Mouse (Mus musculus): Measurements from ENCODE around the gene Atcay. TPM values are rescaled to one million over a fixed set of nuclear protein-coding genes. Genes with fewer than 3 reads are reported as not detected.

Gene Atcay
- polyA plus RNA-seq, 1 experiment from 2014 or later, result 1.6 TPM

DNA sequence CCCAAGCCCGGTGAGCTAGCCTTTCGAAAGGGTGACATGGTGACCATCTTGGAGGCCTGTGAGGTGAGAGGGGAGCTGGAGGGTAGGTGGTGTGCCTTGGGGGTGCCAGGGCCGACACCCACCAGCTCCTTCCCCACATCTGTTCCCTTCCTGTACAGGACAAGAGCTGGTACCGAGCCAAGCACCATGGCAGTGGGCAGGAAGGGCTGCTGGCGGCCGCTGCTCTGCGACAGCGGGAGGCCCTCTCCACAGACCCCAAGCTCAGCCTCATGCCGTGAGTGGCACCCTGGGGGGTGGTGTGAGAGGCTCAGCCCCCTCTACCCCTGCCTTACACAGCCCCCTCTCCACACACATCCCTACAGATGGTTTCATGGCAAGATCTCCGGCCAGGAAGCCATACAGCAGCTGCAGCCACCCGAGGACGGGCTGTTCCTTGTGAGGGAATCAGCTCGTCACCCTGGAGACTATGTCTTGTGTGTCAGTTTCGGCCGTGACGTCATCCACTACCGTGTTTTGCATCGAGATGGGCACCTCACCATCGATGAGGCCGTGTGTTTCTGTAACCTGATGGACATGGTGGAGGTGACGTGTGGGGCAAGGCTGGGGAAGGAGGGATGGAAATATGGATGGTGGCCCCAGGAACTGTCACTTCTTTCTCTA, 28.7 kb upstream of the Atcay start:
- ATAC-seq (ENCODE audit: insufficient read depth, low FRiP score, low read depth), result no peak
- peaks cover 3% of the 10 kb centered on the region; the same call in 1 of the 2 replicates for H3K36me3 ChIP-seq
- H3K27ac ChIP-seq, result no peak overlapping the region
- H3K9ac ChIP-seq, result no peak overlapping the region
- no peak overlapping the region for H3K4me2 ChIP-seq
- WGBS, result 44% methylated on average over 20 of the region's 21 CpGs
- peaks cover 13% of the 10 kb centered on the region for H3K4me1 ChIP-seq
- peaks cover 52% of the 10 kb centered on the region for H3K27me3 ChIP-seq (replicated peaks)
- no peaks in the 10 kb centered on the region for H3K9me3 ChIP-seq
- H3K4me3 ChIP-seq (replicated peaks), result no peak overlapping the region

DNA sequence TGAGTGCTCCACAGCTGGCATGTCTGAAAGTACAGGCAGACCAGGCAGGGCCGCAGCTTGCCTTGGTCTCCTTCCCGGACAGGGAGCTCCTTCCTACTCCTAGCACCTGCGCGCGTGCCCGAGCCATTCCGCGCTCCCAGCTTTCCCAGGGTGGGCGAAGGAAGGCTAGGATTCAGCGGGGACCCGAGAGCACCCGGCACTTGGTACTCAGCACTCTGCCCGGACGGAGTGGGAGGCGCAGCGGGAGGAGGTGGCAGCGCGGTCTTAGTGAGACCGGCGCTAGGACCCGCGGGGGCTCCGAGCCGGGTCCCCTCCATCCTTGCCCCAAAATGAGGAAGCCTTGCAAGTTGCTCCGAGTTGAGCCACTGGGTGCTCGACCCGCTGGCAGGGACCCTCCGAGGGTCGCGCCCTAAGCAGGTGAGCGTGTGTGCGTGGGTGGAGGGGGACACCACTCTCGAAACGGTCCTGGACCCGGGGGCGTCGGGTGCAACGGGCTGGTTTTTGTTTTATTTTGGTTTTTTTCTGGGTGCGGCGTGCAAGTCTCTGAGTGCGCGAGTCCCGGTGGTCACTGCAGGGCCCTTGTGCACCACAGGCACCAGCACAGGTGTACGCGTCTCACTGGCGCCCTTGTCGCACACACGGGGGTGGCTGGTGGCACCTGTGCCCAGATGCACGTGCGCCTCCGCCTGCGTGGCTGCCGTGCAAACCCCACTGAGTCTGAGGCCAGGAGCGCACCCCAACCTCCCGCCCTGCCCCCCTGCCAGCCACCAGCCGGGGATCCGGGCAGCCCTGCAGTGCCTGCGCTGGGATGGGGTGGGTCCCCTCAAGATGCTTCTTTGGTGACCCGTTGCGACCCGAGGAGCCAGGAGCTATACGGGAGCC, 26.8 kb upstream of the Atcay start:
- Histone ChIP-seq H3K9me3 (no peaks in the 10 kb centered on the region), H3K27ac (no peak overlapping the region), H3K4me2 (peak overlapping the region; percentile 80), H3K9ac (peak overlapping the region; percentile 27), H3K4me3 (replicated peaks) (peak overlapping the region; percentile 43), H3K4me1 (peaks cover 20% of the 10 kb centered on the region), H3K27me3 (replicated peaks) (peaks cover 70% of the 10 kb centered on the region), H3K36me3 (no peaks in the 10 kb centered on the region)
- ATAC-seq (ENCODE audit: insufficient read depth, low FRiP score, low read depth), result no peak
- 2% methylated on average over 62 of the region's 62 CpGs for WGBS

DNA sequence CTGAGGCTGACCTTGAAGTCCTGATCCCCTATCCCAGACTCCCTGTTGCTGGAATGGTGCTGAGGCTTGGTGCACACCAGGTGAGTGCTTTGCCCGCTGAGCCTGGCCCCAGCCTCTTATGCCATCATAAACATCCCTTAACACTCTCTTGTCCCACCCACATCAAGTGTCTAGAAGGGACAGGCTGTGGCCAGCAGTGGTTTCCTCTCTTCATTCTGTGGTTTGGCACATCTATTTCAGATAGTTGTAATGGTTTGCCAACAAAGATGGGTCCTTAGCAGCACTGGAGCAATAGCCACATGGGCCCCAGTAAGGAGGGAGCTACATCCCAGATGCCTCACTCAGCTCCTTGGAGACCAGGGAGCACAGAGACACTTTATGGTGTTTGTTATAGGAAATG, 24.3 kb upstream of the Atcay start:
- Histone ChIP-seq H3K4me3 (replicated peaks) (no peak overlapping the region), H3K27me3 (replicated peaks) (peaks cover 75% of the 10 kb centered on the region), H3K9ac (no peak overlapping the region), H3K27ac (no peak overlapping the region), H3K9me3 (no peaks in the 10 kb centered on the region), H3K4me1 (peaks cover 22% of the 10 kb centered on the region), H3K36me3 (no peaks in the 10 kb centered on the region), H3K4me2 (no peak overlapping the region)
- WGBS, result 61% methylated on average over 1 of the region's 1 CpGs
- ATAC-seq (ENCODE audit: insufficient read depth, low FRiP score, low read depth), result no peak

DNA sequence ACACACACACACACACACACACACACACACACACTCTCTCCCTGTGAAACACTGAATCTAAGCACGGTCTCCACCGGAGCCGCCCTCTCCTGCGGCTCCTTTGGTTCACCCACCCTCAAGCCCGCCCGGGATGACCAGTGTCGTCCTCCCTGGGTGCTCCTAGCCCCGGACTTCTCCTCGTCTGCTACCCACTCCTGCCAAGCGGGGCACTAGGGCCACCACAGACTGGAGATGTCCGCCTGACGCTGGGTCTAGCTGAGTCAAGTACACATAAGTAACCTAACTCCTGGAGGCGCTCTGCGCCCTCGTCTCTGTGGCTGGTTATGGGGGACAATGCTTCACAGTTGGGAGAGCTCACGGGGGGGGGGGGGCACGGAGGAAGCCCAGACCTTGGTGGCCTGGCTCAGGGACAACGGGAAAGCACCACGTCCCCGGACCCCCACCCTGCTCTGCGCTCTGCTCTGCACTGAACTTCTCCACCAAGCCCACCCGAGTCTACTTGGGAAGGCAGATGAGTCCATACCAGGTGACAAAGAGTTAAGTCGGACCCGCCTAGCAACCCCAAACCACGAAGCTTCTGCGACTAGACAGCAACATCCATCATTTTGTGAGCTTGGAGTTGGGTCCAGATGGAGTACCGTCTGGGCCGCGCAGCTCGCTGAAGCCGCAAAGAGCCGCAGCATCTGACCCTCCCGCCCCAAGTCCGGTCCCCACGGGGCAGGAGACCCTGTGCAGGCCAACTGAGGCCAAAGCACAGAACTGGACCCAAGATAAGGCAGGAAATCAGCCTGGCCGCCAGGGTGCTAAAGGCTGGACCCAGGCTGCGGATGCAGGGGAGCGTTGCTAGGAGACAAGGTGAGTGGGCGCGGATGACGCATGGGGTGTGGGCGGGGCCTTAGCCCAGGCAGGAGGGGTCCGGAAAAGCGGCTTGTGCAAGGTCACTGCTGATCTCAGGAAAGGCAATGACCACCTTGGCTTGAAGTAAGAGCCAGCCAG, 22.1 kb upstream of the Atcay start, which contains the start of gene Matk:
Gene Matk (plus strand): TSS at position 512 of the 996 bp plus-strand sequence.
- H3K27me3 ChIP-seq (replicated peaks), result peaks cover 53% of the 10 kb centered on the region
- H3K27ac ChIP-seq, result no peak within 1 kb of the TSS
- H3K36me3 ChIP-seq, result no peaks in the 10 kb centered on the region
- peaks cover 16% of the 10 kb centered on the region for H3K4me1 ChIP-seq
- peak within 1 kb of the TSS; percentile 43 for H3K4me2 ChIP-seq
- 9% methylated on average over 43 of the region's 44 CpGs for WGBS
- H3K4me3 ChIP-seq (replicated peaks), result no peak within 1 kb of the TSS; the same call in 1 of the 2 replicates
- no peak within 1 kb of the TSS for H3K9ac ChIP-seq
- no peaks in the 10 kb centered on the region for H3K9me3 ChIP-seq
- peak; percentile 17; the same call in 1 of the 2 replicates for ATAC-seq (ENCODE audit: insufficient read depth, low FRiP score, low read depth)

DNA sequence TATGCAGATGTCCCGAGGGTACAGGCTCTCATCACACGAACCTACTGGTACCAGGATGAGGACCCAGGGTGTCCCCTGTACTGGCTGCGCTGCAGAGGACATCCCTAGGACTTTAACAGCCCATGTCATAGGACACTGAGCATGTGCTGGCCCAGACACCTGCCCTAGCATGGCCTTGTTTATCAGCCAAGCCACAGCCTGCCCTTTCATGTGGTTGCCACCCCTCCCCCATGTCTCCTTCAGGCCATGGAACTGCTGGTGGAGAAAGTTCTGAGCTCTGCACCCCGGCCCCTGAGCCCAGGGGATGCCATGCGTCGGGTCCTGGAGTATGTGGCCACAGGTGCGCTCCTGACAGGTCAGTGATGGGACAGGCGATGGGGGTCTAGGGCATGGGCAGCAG, 18.8 kb upstream of the Atcay start:
- H3K9me3 ChIP-seq, result no peaks in the 10 kb centered on the region
- 83% methylated on average over 8 of the region's 8 CpGs for WGBS

GRCm38 (mm10) chr10:81247804-81248203, 17.2 kb upstream of the Atcay start:
- ATAC-seq (ENCODE audit: insufficient read depth, low FRiP score, low read depth), result no peak
- 91% methylated on average over 2 of the region's 2 CpGs for WGBS

More for the DNA sequence above, 18.8 kb upstream of the Atcay start:
- Histone ChIP-seq H3K4me1 (peaks cover 12% of the 10 kb centered on the region; the same call in 1 of the 2 replicates), H3K4me2 (no peak overlapping the region), H3K9ac (no peak overlapping the region), H3K27me3 (replicated peaks) (peaks cover 32% of the 10 kb centered on the region), H3K36me3 (no peaks in the 10 kb centered on the region), H3K27ac (no peak overlapping the region), H3K4me3 (replicated peaks) (no peak overlapping the region)
- no peak for ATAC-seq (ENCODE audit: insufficient read depth, low FRiP score, low read depth)

DNA sequence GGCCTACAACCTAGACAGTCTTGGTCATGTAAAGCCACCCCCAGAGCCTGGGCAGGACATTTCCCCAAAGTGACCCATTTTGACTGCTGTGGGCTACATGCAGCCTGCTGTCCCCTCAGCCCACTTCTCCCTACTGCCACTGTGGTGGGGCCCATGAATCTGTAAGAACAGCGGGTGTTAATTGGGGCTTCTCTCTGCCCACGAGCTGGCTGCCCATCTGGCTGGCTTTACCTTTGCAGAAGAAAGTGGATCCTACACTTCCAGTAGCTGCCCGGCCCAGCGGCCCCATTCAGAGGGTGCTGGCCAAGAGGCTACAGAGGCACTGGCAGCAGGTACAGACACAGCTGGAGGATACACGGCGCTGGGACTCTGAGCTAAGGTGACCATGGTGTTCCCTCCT, 14.5 kb upstream of the Atcay start:
- Histone ChIP-seq H3K36me3 (no peaks in the 10 kb centered on the region), H3K27me3 (replicated peaks) (peaks cover 12% of the 10 kb centered on the region), H3K4me2 (no peak overlapping the region), H3K27ac (no peak overlapping the region), H3K9ac (no peak overlapping the region), H3K4me1 (0 out of 2 replicates have a peak, but pooled peaks cover 3% of the 10 kb centered on the region), H3K9me3 (no peaks in the 10 kb centered on the region), H3K4me3 (replicated peaks) (no peak overlapping the region)
- no peak for ATAC-seq (ENCODE audit: insufficient read depth, low FRiP score, low read depth)
- 83% methylated on average over 6 of the region's 6 CpGs for WGBS

More at GRCm38 (mm10) chr10:81247804-81248203, 17.2 kb upstream of the Atcay start:
- no peak overlapping the region for H3K4me2 ChIP-seq
- no peaks in the 10 kb centered on the region for H3K36me3 ChIP-seq
- H3K27me3 ChIP-seq (replicated peaks), result peaks cover 18% of the 10 kb centered on the region
- H3K9ac ChIP-seq, result no peak overlapping the region
- no peaks in the 10 kb centered on the region for H3K9me3 ChIP-seq
- H3K27ac ChIP-seq, result no peak overlapping the region
- no peak overlapping the region for H3K4me3 ChIP-seq (replicated peaks)
- H3K4me1 ChIP-seq, result peaks cover 8% of the 10 kb centered on the region; the same call in 1 of the 2 replicates

DNA sequence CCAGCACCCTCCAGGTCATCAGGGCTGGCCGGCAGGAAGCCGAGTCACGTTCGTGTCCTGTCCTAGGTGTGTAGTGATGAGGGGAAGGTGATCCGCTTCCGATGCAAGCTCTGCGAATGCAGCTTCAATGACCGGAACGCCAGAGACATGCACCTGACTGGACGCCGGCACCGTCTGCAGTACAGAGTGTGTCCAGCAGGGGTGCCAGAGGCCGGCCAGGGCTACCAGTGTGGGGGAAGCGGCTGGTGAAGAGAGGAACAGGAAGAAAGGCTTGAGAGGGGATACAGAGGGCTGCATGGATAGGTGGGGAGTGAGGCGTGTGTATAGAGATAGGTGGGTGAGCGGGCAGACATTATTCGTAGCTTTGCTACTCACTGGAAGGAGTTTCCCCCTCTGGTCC, 14.0 kb upstream of the Atcay start:
- ATAC-seq (ENCODE audit: insufficient read depth, low FRiP score, low read depth), result peak; percentile 67; the same call in 1 of the 2 replicates
- Histone ChIP-seq H3K4me3 (replicated peaks) (no peak overlapping the region), H3K9me3 (no peaks in the 10 kb centered on the region), H3K36me3 (no peaks in the 10 kb centered on the region), H3K27me3 (replicated peaks) (peaks cover 17% of the 10 kb centered on the region), H3K9ac (no peak overlapping the region), H3K4me2 (0 out of 2 replicates have a peak overlapping the region, but pooled peaks have one; percentile 13), H3K4me1 (0 out of 2 replicates have a peak, but pooled peaks cover 3% of the 10 kb centered on the region), H3K27ac (no peak overlapping the region)
- 9% methylated on average over 17 of the region's 17 CpGs for WGBS

- ATAC-seq (ENCODE audit: insufficient read depth, low FRiP score, low read depth), result no peak
- peaks cover 21% of the 10 kb centered on the region for H3K27me3 ChIP-seq (replicated peaks)
- H3K4me3 ChIP-seq (replicated peaks), result no peak overlapping the region
- H3K4me2 ChIP-seq, result 0 out of 2 replicates have a peak overlapping the region, but pooled peaks have one; percentile 13
- H3K4me1 ChIP-seq, result 0 out of 2 replicates have a peak, but pooled peaks cover 3% of the 10 kb centered on the region
- no peaks in the 10 kb centered on the region for H3K36me3 ChIP-seq
- no peak overlapping the region for H3K27ac ChIP-seq
- no peaks in the 10 kb centered on the region for H3K9me3 ChIP-seq
- 79% methylated on average over 4 of the region's 4 CpGs for WGBS
- no peak overlapping the region for H3K9ac ChIP-seq
Measured at GRCm38 (mm10) chr10:81244146-81244545, 13.5 kb upstream of the Atcay start.

GRCm38 (mm10) chr10:81242021-81242420, 11.4 kb upstream of the Atcay start:
- 89% methylated on average over 16 of the region's 16 CpGs for WGBS
- Histone ChIP-seq H3K9ac (no peak overlapping the region), H3K27me3 (replicated peaks) (peaks cover 21% of the 10 kb centered on the region), H3K27ac (no peak overlapping the region), H3K4me3 (replicated peaks) (no peak overlapping the region), H3K36me3 (no peaks in the 10 kb centered on the region), H3K4me1 (0 out of 2 replicates have a peak, but pooled peaks cover 3% of the 10 kb centered on the region), H3K4me2 (no peak overlapping the region), H3K9me3 (no peaks in the 10 kb centered on the region)
- ATAC-seq (ENCODE audit: insufficient read depth, low FRiP score, low read depth), result no peak

- no peak overlapping the region for H3K4me3 ChIP-seq (replicated peaks)
- ATAC-seq (ENCODE audit: insufficient read depth, low FRiP score, low read depth), result no peak
- 24% methylated on average over 13 of the region's 13 CpGs for WGBS
- H3K4me1 ChIP-seq, result 0 out of 2 replicates have a peak, but pooled peaks cover 3% of the 10 kb centered on the region
- H3K9me3 ChIP-seq, result no peaks in the 10 kb centered on the region
- no peak overlapping the region for H3K9ac ChIP-seq
- no peak overlapping the region for H3K27ac ChIP-seq
- no peak overlapping the region for H3K4me2 ChIP-seq
- H3K27me3 ChIP-seq (replicated peaks), result peaks cover 21% of the 10 kb centered on the region
- H3K36me3 ChIP-seq, result no peaks in the 10 kb centered on the region
Measured at GRCm38 (mm10) chr10:81240876-81241275, 10.2 kb upstream of the Atcay start.

Measured in stomach, embryonic 15.5 days (tissue).